Mouse (Mus musculus) cerebellum, adult 2 months (tissue): ENCODE results near the gene Lrrk2.

Experiments
- CTCF ChIP-seq: fragments of 200-500 bp; IDR thresholded peaks from 2 replicates; pipeline ENCODE4 v1.5.1; 2011; ENCODE audit warnings: low read depth, mild to moderate bottlenecking, control low read depth, low read length, moderate library complexity, borderline replicate concordance; ENCODE audit not compliant: insufficient read depth
- POLR2A ChIP-seq: fragments of 200-500 bp; IDR thresholded peaks from 2 replicates; pipeline ENCODE4 v1.6.1; 2011; ENCODE audit warnings: low read length, control low read depth, borderline replicate concordance; ENCODE audit not compliant: insufficient read depth

GRCm38 (mm10) chr15:91709207-91710130 lies 36.5 kb downstream of the Lrrk2 start:
- no peak for TF ChIP-seq POLR2A
- TF ChIP-seq CTCF, result 0 out of 2 replicates have a peak, but pooled peaks have one; percentile 2
